Mouse (Mus musculus): ENCODE measurements around the gene Phldb1. TPM values are rescaled to one million over a fixed set of nuclear protein-coding genes. Genes with fewer than 3 reads are reported as not detected.

Gene Phldb1
- polyA plus RNA-seq, 1 experiment from 2014 or later = 38.6 TPM

Other genes starting within 250 kb of the Phldb1 start
- gene Cxcr5, start 173.3 kb downstream of the Phldb1 start, polyA plus RNA-seq (2015; fragmentation: Nextera tagmentation; extraction: Ambion mirVana) = 0.29 and 0.49 TPM in 2 replicates
- 15.3 and 19.7 TPM in 2 replicates for gene Ddx6, start 130.3 kb downstream of the Phldb1 start, polyA plus RNA-seq (2015; fragmentation: Nextera tagmentation; extraction: Ambion mirVana)
- gene Treh, start 62.0 kb downstream of the Phldb1 start, polyA plus RNA-seq (2015; fragmentation: Nextera tagmentation; extraction: Ambion mirVana) = not detected in 2 replicates
- 191 and 195 TPM in 2 replicates for gene Arcn1, start 32.6 kb upstream of the Phldb1 start, polyA plus RNA-seq (2015; fragmentation: Nextera tagmentation; extraction: Ambion mirVana)
- gene Ift46, start 32.7 kb upstream of the Phldb1 start, polyA plus RNA-seq (2015; fragmentation: Nextera tagmentation; extraction: Ambion mirVana) = 107 and 125 TPM in 2 replicates
- 2.5 and 2.6 TPM in 2 replicates for gene Tmem25, start 64.1 kb upstream of the Phldb1 start, polyA plus RNA-seq (2015; fragmentation: Nextera tagmentation; extraction: Ambion mirVana)
- 0.31 TPM in 1 of 2 replicates, not detected in the other for gene Ttc36, start 67.9 kb upstream of the Phldb1 start, polyA plus RNA-seq (2015; fragmentation: Nextera tagmentation; extraction: Ambion mirVana)
- gene Kmt2a, start 146.1 kb upstream of the Phldb1 start, polyA plus RNA-seq (2015; fragmentation: Nextera tagmentation; extraction: Ambion mirVana) = 15.6 and 17.7 TPM in 2 replicates
- 655 and 705 TPM in 2 replicates for gene Atp5l, start 185.5 kb upstream of the Phldb1 start, polyA plus RNA-seq (2015; fragmentation: Nextera tagmentation; extraction: Ambion mirVana)
- gene Ube4a, start 230.4 kb upstream of the Phldb1 start, polyA plus RNA-seq (2015; fragmentation: Nextera tagmentation; extraction: Ambion mirVana) = 23.6 and 25.7 TPM in 2 replicates
- gene Cd3g, start 245.2 kb upstream of the Phldb1 start, polyA plus RNA-seq (2015; fragmentation: Nextera tagmentation; extraction: Ambion mirVana) = 0.29 and 0.33 TPM in 2 replicates
- not detected in 2 replicates for gene Cd3d, start 246.6 kb upstream of the Phldb1 start, polyA plus RNA-seq (2015; fragmentation: Nextera tagmentation; extraction: Ambion mirVana)